ENCODE assay signal across 8 mouse cellular contexts in the genomic region with DNA sequence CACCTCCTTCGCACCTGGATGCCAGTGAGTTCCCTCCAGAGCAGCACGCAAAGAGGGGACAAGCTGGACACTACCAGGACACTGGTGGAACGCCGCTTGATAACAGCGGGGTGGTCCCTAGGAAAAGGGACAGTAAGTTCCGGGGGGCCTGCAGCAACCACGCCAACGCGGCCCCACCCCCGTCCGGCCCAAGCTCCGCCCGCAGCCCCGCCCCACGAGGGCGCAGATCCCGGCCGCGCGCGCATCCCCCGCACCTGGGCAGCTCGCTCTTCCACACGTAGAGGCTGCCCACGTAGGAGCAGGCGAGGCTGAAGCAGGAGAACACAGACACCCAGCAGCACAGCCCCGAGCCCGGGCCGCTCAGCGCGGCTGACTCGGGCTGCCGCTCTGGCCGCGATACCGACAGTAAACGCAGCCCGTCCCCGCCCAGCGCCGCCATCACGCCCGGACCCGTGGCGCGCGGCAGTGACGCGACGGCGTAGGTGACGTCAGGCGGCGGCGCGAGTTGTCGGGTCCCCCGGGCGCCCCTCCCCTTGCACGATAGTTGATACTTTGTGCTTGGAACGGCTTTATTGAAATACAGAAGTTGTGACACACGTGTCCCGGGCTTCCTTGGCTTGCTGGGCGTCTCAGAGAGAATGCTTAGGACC. TPM values are rescaled to one million over a fixed set of nuclear protein-coding genes. Genes with fewer than 3 reads are reported as not detected.
DNase-seq lines count a peak whose midpoint lies in the region; ATAC-seq and TF ChIP-seq lines count a peak whose summit lies in the region.

A gene (minus strand): TSS at position 463 of the 650 bp plus-strand sequence.

- TF ChIP-seq POLR2A in heart, adult 2 months (IDR thresholded peaks at IDR 0.05; ENCODE audit: insufficient read depth, low read depth, low read length) = peak; percentile 66

- no peak for TF ChIP-seq EP300 in heart, adult 2 months (IDR thresholded peaks at IDR 0.05; ENCODE audit: insufficient read depth, low read depth, low read length)

- H3K27ac ChIP-seq in embryonic facial prominence, embryonic 13.5 days = peak within 1 kb of the TSS; percentile 94
- peak within 1 kb of the TSS; percentile 94 for H3K27ac ChIP-seq in heart, adult 2 months
- H3K27ac ChIP-seq in limb, embryonic 13.5 days = peak within 1 kb of the TSS; percentile 92
- peak within 1 kb of the TSS; percentile 92 for H3K27ac ChIP-seq in midbrain, embryonic 15.5 days

- H3K4me3 ChIP-seq in embryonic facial prominence, embryonic 13.5 days = peak within 1 kb of the TSS; percentile 96
- H3K4me3 ChIP-seq in heart, adult 2 months = peak within 1 kb of the TSS; percentile 97
- peak within 1 kb of the TSS; percentile 84 for H3K4me3 ChIP-seq in limb, embryonic 13.5 days
- H3K4me3 ChIP-seq in midbrain, embryonic 15.5 days = peak within 1 kb of the TSS; percentile 82

- H3K9ac ChIP-seq in embryonic facial prominence, embryonic 13.5 days = peak within 1 kb of the TSS; percentile 97
- H3K9ac ChIP-seq in heart, adult 2 months (ENCODE audit: low read depth, low read length) = peak within 1 kb of the TSS; percentile 99
- peak within 1 kb of the TSS; percentile 94 for H3K9ac ChIP-seq in limb, embryonic 13.5 days
- H3K9ac ChIP-seq in midbrain, embryonic 15.5 days = peak within 1 kb of the TSS; percentile 82

- H3K4me1 ChIP-seq in embryonic facial prominence, embryonic 13.5 days = peaks cover 31% of the 10 kb centered on the region
- peaks cover 4% of the 10 kb centered on the region for H3K4me1 ChIP-seq in heart, adult 2 months (ENCODE audit: control insufficient read depth, insufficient read depth, low read length)
- H3K4me1 ChIP-seq in limb, embryonic 13.5 days = peaks cover 41% of the 10 kb centered on the region
- H3K4me1 ChIP-seq in midbrain, embryonic 15.5 days = peaks cover 43% of the 10 kb centered on the region

- peaks cover 37% of the 10 kb centered on the region for H3K36me3 ChIP-seq in embryonic facial prominence, embryonic 13.5 days
- no peaks in the 10 kb centered on the region for H3K36me3 ChIP-seq in heart, adult 2 months (ENCODE audit: control insufficient read depth, insufficient read depth, low read length)
- H3K36me3 ChIP-seq in limb, embryonic 13.5 days = peaks cover 36% of the 10 kb centered on the region
- H3K36me3 ChIP-seq in midbrain, embryonic 15.5 days (replicated peaks) = peaks cover 17% of the 10 kb centered on the region

- H3K27me3 ChIP-seq in embryonic facial prominence, embryonic 13.5 days = no peaks in the 10 kb centered on the region
- H3K27me3 ChIP-seq in heart, adult 2 months (ENCODE audit: control insufficient read depth, insufficient read depth, low read length) = no peaks in the 10 kb centered on the region
- H3K27me3 ChIP-seq in limb, embryonic 13.5 days = no peaks in the 10 kb centered on the region
- H3K27me3 ChIP-seq in midbrain, embryonic 15.5 days (replicated peaks) = no peaks in the 10 kb centered on the region

- H3K4me2 ChIP-seq in embryonic facial prominence, embryonic 13.5 days = peak within 1 kb of the TSS; percentile 76
- H3K4me2 ChIP-seq in limb, embryonic 13.5 days (replicated peaks) = peak within 1 kb of the TSS; percentile 85
- peak within 1 kb of the TSS; percentile 95 for H3K4me2 ChIP-seq in midbrain, embryonic 15.5 days

- intact Hi-C loops in heart, adult 2 months (cut with DNase I) = loop anchor here (5.0 to 10.0 kb wide), 3 partner anchors 128 to 337 kb away; a partner anchor contains a TSS

- no peak for TF ChIP-seq CTCF in heart, adult 2 months (IDR thresholded peaks at IDR 0.05)

- peak; percentile 90 for DNase-seq in 416B (ENCODE audit: low read depth)
- peak; percentile 73 to 82 for DNase-seq in adrenal gland, postnatal 4 days (ENCODE audit: low spot score in 2 of 2)
- peak; percentile 94 to 96 for DNase-seq in heart, adult 2 months
- peak; percentile 78 to 88 for DNase-seq in kidney, adult 8-10 months
- DNase-seq in spleen, adult 18-20 months = peak; percentile 77 to 92

- H3K9me3 ChIP-seq in embryonic facial prominence, embryonic 13.5 days = no peaks in the 10 kb centered on the region
- H3K9me3 ChIP-seq in limb, embryonic 13.5 days = no peaks in the 10 kb centered on the region
- no peaks in the 10 kb centered on the region for H3K9me3 ChIP-seq in midbrain, embryonic 15.5 days

- under 1% methylated on average over 64 of the region's 64 CpGs for WGBS in embryonic facial prominence, embryonic 13.5 days
- WGBS in heart, adult 2 months = under 1% methylated on average over 64 of the region's 64 CpGs
- WGBS in limb, embryonic 13.5 days = under 1% methylated on average over 64 of the region's 64 CpGs
- WGBS in midbrain, embryonic 15.5 days = under 1% methylated on average over 64 of the region's 64 CpGs

- ATAC-seq in embryonic facial prominence, embryonic 13.5 days (ENCODE audit: insufficient number of reproducible peaks, insufficient read depth, low FRiP score, low TSS enrichment, low read depth) = peak; percentile 86
- ATAC-seq in limb, embryonic 13.5 days (ENCODE audit: low FRiP score, low read depth) = peak; percentile 92
- peak; percentile 89 for ATAC-seq in midbrain, embryonic 15.5 days (replicated peaks)

- H3K79me2 ChIP-seq in heart, adult 2 months (replicated peaks; ENCODE audit: control insufficient read depth, insufficient read depth, low read length) = no peaks in the 10 kb centered on the region; the same call in 1 of the 2 replicates

RNA-seq across cellular contexts. Expression of the gene that starts here (rescaled TPM):
- 10 to 100 TPM; 35.7 to 39.5 TPM for total RNA-seq in adrenal gland, postnatal 4 days (2021)
- polyA plus RNA-seq in embryonic facial prominence, embryonic 13.5 days (2015; fragmentation: Nextera tagmentation; extraction: Ambion mirVana) = 62.5 and 66.6 TPM in 2 replicates
- 1 to 10 TPM; 7.1 to 8.7 TPM for total RNA-seq in heart, adult 2 months (2021)
- 35.7 and 37.3 TPM in 2 replicates for polyA plus RNA-seq in heart, adult 2 months (2012; rRNA removed)
- polyA plus RNA-seq in limb, embryonic 13.5 days (2015; fragmentation: Nextera tagmentation; extraction: Ambion mirVana) = 65.2 and 66.7 TPM in 2 replicates
- 53.7 and 54.1 TPM in 2 replicates for polyA plus RNA-seq in midbrain, embryonic 15.5 days (2015; fragmentation: Nextera tagmentation; extraction: Ambion mirVana)

Comparison
In these comparisons a context has a peak if more than half of its experiments do, and no peak if none do; other contexts are left out.
1. Peak in every context shown above with its lines: DNase-seq, ATAC-seq, H3K4me3 ChIP-seq and H3K27ac ChIP-seq.